Mouse (Mus musculus): Measurements from ENCODE around the gene Klhdc9.

The Klhdc9 gene

DNA sequence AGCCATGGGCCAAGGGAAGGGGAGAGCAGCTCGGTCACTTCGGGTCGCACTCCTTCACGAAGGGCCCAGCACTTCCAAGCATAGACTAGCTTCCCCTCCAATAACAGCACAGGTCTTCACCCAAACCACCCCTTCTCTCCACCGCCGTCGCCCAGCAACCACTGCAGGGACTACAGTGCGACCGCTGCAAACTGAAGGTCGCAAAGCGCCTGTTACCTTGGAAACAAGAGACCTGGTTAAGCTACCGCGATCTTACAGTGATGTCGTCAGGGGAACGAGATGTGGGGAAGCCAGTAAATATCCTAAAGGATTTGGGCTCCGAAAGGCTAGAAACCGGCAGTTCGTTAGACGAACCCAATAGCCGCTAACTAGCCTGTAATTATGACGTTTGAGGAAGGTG lies at the start of gene Klhdc9:
TSS of gene Klhdc9 (minus strand) at position 143 of the 400 bp plus-strand sequence.
- DNase-seq (ENCODE audit: low read depth, low spot score), result peak; percentile 92

DNA sequence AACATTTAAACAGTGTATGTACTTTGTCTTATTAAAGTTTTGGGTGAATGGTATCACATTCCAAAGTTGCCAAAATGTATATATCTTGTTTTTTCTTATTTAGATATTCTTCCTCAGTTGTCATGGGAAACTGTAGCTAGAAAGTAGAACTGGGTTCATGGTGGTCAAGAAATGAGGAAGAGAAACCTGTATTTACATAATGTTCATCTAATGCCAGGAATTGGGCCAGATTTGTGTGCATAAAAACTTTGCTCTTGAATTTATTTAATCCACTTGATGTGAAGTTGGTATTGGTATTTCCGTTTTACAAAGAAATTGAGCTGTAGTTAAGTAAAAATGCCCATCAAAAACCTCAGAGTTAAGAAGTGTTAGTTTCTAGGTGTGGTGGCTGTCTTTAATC lies 49.6 kb upstream of the Klhdc9 start:
- DNase-seq (ENCODE audit: low read depth, low spot score), result no peak

DNA sequence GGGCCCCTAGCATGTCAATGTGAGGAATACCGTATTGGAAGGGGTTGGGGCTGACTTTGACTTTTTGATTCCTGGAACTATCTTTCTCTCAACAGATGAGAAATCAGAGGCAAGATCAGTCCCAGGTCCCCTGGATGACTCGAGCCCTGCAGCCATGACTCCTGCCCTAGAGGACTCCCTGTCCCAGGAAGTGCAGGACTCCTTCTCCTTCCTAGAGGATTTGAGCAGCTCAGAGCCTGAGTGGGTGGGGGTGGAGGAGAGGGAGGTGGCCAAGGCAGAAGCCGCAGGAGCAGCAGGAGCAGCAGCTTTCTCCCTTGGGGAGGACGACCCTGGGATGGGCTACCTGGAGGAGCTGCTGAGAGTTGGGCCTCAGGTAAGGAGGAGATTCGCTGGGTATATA lies 46.7 kb upstream of the Klhdc9 start:
- DNase-seq (ENCODE audit: low read depth, low spot score), result no peak

GRCm38 (mm10) chr1:171402991-171403390 lies 42.4 kb upstream of the Klhdc9 start:
- no peak for DNase-seq (ENCODE audit: low read depth, low spot score)

DNA sequence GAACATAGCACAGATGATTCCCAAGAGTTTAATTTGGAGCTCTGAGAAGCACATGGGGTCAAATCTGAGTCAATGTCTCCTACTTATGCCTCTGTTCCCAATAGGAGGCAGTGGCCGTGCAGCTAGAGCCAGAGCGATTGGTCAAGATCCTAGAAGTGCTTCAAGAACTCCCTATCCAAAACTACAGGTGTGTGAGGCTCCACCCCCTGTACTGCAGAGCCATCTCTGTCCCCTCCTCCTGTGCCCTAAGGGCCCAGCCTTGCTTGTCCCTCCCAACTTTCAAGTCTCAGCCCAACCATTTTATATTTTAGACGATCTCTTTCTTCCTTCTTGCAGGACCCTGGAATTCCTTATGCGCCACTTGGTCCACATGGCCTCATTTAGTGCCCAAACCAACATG lies 41.2 kb upstream of the Klhdc9 start:
- DNase-seq (ENCODE audit: low read depth, low spot score), result no peak

GRCm38 (mm10) chr1:171390101-171390500 lies 29.5 kb upstream of the Klhdc9 start:
- DNase-seq (ENCODE audit: low read depth, low spot score), result peak; percentile 90

GRCm38 (mm10) chr1:171388376-171389102 lies 27.9 kb upstream of the Klhdc9 start, which contains the start of gene Arhgap30:
Gene Arhgap30, plus strand, starts transcription at chr1:171388954.
- peak; percentile 96 for DNase-seq (ENCODE audit: low read depth, low spot score)

DNA sequence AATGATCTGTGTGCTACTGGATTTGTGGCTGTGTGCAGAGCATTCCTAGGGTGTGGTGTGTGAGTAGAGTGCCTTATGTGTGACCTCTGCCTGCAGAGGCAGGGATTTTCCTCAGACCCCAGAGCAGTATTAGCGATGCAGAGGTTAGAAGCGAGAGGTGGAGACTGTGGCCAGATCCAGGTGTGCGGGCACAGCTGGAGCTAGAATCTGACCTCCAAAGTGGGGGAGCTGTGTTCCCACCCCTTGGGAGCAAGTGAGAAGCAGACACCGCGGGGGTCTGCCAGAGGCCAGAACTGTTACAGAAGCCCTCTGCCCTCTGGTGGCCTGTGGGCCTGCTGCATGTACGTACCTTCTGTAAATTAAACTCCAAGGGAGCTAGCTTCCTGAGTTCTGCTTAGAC lies 26.5 kb upstream of the Klhdc9 start:
- DNase-seq (ENCODE audit: low read depth, low spot score), result peak; percentile 69

GRCm38 (mm10) chr1:171385171-171385570 lies 24.6 kb upstream of the Klhdc9 start:
- DNase-seq (ENCODE audit: low read depth, low spot score), result no peak

DNA sequence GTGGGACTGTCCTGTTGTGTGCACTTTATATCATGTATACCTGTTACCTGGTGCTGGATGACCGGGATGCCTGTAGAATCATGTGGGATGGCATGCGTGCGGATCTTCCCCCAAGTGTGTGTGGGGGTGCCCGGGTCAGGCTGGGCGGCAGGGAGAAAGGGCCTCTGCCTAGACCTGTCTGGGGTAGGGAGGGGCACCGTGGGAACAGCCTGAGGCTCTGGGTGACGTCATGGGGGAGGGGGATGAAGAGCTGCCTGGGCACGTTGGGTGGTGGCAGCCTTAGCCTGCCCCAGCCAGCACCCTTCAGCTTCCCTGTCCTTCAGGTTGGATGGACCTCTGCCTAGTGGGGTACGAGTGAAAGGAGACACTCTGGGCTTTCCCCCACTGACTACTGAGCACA lies 23.8 kb upstream of the Klhdc9 start:
- DNase-seq (ENCODE audit: low read depth, low spot score), result no peak

DNA sequence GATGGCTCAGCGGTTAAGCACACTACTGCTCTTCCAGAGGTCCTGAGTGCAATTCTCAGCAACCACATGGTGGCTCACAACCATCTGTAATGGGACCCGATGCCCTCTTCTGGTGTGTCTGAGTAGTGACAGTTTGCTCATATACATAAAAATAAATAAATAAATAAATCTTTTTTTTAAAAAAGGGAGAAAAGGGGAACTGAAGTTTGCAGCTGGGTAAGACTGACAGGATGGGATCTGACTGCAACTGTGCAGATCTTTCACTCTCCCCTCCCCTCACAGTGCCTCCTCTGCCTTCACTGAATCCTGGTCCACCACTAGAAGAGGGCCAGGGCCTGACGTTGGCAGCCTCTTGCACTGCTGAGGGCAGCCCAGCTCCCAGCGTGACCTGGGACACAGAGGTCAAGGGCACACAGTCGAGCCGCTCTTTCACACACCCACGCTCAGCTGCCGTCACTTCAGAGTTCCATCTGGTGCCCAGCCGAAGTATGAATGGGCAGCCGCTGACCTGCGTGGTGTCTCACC lies 21.6 kb upstream of the Klhdc9 start:
- DNase-seq (ENCODE audit: low read depth, low spot score), result no peak

GRCm38 (mm10) chr1:171379935-171380599 lies 19.5 kb upstream of the Klhdc9 start:
- DNase-seq (ENCODE audit: low read depth, low spot score), result peak; percentile 88

- no peak for DNase-seq (ENCODE audit: low read depth, low spot score)
Measured at GRCm38 (mm10) chr1:171378298-171378697, 17.7 kb upstream of the Klhdc9 start.

GRCm38 (mm10) chr1:171375646-171376097 lies 15.1 kb upstream of the Klhdc9 start:
- no peak for DNase-seq (ENCODE audit: low read depth, low spot score)

GRCm38 (mm10) chr1:171373946-171374345 lies 13.3 kb upstream of the Klhdc9 start:
- DNase-seq (ENCODE audit: low read depth, low spot score), result no peak

GRCm38 (mm10) chr1:171372880-171373279 lies 12.3 kb upstream of the Klhdc9 start:
- DNase-seq (ENCODE audit: low read depth, low spot score), result no peak

DNA sequence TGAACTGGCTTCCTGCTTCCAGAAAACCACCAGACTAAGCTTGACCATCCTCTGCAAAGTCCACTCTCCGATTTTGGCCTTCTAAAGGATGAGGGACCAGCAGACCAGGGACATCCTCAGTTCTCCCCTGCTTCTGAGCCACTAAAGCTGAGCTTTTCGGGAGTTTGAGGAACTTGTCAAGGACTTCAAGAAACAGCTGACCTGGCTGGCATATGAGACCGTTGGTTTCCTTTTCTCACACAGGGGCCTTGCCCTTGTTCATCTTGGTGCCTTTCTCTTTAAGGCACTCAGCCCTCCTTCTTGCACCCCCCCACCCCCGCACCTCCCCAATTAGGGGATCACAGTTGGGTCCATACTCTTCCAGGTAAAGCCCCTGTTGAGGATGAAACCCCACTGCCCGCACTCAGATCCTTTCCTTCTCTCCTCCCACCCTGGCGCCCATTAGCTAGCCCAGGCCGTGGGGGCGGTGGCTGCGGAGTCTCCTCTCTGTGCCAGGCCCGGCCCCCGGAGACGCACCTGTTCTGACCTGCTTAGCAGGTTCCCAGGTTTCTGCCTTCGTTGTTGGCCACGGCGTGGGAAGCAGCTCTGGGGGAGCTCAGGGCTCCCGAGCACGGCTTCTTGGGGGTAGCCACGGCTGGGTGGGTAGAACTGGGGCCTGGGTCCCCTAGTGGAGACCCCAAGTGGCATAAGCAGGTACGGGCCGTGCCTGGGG lies 9.4 kb upstream of the Klhdc9 start, which contains the start of gene Nectin4:
TSS of gene Nectin4 (plus strand) at position 255 of the 712 bp plus-strand sequence.
- no peak for DNase-seq (ENCODE audit: low read depth, low spot score)

DNA sequence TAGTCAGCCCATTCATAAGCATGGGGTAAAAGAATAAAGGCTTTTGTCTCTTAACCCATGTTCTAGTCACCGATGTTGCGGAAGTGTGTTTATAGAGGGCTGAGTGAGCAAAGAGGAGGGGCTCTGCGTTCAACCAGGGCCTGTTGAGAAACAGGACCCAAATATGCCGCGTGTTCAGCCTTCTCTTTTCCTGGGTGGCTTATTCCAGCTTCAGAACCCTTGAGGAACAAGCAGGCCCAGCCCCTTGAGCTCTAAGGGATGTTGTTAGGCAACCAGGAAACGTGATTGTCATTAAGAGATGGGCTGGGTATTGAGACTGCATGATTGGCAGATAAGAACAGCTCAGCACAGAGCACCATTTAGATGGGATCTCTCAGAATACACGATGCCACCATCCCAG lies 5.3 kb upstream of the Klhdc9 start:
- no peak for DNase-seq (ENCODE audit: low read depth, low spot score)

DNA sequence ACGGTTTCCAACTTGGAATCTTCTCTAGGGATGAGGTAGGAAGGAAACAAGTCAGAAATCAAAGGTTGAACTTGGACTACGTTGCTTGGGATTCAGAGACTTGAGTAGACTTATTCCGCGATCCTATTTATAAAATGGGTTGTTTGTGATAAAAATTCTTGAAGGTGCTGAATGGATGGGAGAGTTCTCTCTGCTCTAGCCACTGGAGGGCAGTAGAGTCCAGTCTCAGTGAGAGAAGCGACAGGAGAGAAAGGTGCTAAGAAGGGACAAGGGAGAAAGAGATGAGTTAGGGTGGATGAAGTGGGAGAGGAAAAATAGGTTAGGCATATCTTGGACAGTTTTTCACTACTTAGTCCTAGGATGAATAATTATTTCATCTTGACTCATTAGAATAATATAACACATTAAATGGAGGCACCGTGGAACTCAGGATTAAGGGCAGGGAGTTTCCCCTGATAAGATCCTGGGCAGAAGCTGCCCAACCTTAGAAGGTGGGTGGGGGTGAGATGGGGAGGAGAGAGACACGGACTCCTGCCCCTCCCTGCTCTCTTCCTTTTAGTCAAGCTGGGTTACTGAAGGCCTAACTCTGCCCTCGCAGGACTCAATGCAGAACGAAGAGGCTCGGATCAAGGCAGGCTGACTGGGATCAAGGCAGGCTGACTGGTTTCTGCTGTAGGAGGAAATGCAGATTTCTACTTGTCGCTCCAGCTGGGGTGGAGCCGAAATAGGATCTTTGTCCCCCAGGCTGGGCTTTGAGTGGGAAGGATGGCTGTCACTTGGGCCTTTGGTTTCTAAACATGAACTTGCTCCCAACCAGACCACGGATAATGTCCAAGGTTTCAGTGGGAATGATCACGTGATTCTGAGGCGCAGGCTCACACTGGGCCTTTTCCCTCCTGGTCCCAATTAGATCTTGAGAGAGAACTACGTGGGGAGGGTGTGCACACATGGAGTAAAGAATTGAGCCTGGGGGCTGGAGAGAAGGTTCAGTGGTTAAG lies 807 bp upstream of the Klhdc9 start:
- peak; percentile 91 for DNase-seq (ENCODE audit: low read depth, low spot score)

DNA sequence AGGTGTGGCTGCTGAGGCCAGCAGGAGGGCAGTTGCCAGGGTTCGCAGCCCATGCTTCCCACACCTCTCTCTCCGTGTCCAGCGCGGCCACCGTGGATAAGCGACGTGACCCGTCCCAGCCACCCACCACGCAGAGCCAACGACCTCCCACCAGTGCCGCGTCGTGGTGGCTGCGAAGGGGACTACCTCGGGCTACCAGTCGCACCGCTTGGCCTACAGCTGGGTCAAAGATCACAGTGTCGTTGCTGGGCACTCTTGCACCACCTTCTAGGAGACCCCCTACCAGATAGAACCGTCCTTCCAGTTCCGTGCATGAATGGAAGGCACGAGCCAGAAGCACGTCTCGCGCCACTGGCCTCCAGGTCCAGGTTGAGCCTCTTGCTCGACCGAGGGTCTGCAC lies 345 bp downstream of the Klhdc9 start:
- no peak for DNase-seq (ENCODE audit: low read depth, low spot score)

DNA sequence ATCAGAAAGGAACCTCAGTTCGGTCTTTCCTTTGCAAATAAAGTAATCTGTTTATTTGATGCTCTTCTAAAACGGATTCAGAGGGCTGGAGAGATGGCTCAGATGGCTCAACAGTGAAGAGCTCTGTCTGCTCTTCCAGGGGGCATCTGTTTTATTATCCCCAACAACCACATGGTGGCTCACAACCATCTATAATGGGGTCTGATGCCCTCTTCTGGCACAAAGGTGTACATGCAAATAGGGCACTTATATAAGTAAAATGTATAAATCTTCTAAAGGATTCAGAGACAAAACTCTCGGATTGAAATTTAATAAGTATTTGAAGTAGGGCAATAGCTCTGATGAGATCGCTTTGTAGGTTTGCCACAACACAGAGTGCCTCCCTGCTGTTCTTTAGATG lies 2.2 kb downstream of the Klhdc9 start:
- peak; percentile 81 for DNase-seq (ENCODE audit: low read depth, low spot score)
